Mouse (Mus musculus) liver, adult (tissue): ENCODE data around the gene Jun.

ENCODE experiments used
- GATA4 ChIP-seq: IDR thresholded peaks from 2 replicates; pipeline ENCODE4 v1.6.1; 2014; ENCODE audit warnings: mild to moderate bottlenecking, low read length; ENCODE audit not compliant: insufficient replicate concordance

The Jun gene

DNA sequence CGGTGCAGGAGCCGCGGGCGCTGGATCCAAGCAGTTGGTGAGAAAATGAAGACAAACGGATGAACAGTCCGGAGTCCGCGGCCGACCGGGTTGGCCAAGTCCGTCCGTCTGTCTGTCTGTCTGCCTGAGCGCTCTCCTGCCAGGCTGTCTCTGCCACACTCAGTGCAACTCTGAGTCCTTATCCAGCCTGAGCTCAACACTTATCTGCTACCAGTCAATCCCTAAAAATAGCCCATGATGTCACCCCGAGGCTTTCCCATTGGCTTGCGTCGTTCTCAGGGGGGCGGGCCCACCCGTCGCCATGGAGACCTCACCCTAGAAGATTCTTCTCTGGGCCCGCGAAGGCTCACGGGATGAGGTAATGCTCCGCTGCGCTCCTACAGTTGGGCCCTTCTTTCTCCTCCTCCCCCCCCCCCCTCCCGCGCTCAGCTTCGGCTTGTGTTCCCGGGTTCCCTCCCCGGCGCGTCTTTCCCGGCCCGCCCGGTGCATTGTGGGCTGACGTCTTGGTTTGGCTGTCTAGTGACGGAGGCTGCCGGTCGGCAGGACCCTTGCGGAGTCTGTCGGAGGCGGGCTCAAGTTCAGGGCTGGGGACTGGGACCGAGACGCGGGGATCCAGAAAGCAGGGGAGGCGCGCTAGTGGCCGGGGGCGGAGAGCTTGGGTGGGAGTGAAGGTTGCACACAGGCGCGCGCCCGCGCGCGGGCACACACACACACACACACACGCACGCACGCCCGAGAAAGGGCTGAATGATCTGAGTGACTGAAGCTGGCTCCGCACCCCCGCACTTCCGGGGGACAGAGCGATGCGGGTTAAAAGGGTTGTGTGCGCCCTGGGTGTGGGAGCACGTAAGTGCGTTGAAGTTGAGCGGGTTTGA is at the start of gene Jun:
Gene Jun (minus strand): TSS at position 198 of the 875 bp plus-strand sequence.
- TF ChIP-seq GATA4: peak; percentile 82; the same call in 1 of the 2 replicates

GRCm38 (mm10) chr4:95101684-95102083 is 49.7 kb upstream of the Jun start:
- no peak for TF ChIP-seq GATA4

DNA sequence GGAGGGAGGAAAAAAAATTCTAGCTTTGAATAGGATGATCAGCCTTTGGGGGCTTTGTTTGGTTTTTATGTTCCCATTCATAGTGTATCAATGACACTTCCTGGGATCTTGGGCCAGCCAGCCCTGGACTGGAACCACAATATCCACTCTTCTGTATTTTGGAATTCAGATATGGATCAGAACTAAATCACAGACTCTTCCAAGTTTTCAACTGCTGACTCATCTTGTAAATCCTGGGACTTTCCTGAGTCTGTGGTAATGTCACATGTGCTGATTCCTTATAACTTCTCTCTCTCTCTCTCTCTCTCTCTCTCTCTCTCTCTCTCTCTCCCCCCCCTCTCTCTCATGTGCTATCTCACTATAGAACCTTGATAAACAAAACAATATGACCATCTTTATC is 48.7 kb upstream of the Jun start:
- no peak for TF ChIP-seq GATA4

GRCm38 (mm10) chr4:95099373-95099772 is 47.4 kb upstream of the Jun start:
- no peak for TF ChIP-seq GATA4

DNA sequence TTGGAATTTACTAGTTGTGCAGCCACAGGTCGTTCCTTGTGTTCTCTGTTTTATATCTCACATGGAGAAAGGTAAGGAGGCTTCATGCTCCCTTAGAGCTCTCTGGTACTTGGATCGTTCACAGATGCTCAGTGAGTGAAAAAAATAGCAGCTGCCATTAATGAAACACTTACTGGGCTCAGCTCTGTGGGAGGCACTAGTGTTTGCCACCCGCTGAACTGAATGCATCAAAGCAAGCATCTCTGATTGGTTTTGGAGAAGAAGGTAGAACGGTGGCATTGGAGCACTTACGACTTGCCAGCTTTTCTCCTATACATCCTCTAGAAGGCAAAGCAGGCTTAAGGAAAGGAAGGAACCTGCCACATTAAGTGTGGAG is 46.7 kb upstream of the Jun start:
- TF ChIP-seq GATA4: no peak

DNA sequence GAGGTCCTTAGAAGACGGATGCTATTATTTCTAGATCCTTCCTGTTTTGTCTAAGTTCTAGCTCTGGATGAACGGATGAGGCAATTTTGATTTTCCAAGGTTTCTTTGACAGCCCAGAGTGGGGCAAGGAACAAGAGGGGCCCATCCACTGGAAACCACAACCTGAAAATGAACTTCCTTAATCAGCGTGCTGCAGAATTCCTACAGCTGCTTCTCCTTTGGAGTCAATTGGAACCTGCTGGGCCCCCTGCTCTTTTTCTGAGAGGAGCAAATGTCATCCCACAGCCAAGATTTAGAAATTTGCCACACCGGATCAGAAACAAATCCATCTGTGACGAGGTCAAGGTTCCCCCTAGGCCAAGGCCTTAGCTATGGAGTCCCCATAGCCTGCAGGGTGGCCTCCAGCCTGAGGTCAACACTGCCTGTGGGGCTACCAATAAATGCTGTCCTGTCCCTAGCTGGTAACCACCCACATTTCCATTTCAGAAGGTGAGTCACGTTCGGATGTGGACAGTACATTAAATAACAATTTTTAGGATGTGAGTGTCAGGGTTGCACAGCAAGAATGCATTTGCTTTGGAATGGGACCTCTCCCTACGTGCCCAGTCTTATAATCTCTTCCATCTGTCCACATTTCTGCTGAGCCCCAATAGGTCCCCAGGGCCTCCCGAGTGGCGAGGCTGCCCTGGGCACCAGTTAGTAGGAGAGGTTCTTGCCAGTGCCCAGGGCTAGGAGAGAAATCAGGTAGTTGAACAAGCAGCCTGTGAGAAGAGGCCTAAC is 46.1 kb upstream of the Jun start:
- no peak for TF ChIP-seq GATA4

DNA sequence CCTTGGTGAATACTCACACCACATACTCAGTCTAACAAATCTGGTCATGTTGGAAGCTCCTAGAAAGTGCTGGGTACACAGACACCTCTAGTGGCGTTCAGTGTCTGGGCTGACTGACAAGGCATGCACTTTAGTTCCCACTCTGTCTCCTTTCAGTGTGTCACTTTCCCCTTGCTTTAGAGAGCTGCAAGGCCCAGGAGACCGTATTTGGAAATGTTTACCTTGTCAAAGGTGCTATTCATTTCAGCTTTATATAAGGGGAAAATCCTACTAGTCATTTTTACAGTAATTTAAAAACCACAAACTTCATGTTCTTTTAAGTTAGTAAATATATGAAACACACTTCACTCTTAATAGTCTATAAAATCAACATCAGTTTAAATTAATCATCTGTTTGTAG is 44.7 kb upstream of the Jun start:
- no peak for TF ChIP-seq GATA4

DNA sequence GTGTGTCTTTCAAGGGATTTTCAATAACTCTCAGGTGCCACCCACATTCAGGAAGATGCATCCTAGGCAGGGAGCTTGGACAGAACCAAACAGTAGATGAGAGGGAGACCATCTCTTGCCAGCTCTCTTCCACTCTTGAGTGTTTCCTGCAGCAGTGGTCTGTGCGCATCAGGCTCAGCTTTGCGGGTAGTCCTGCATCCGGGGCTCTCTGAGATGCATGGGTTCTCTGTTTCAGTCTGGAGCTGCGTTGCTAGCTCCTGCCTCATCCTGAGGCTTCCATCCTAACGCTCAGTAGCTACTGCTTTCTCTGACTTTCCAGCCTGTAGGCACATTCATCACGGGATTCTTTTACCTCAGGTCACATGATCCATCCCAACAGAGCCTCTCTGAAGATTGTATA is 43.9 kb upstream of the Jun start:
- TF ChIP-seq GATA4: no peak

- TF ChIP-seq GATA4: no peak
These were observed 43.3 kb upstream of the Jun start for GRCm38 (mm10) chr4:95095355-95095754.

- TF ChIP-seq GATA4: no peak
These were observed 42.7 kb upstream of the Jun start for GRCm38 (mm10) chr4:95094700-95095113.

DNA sequence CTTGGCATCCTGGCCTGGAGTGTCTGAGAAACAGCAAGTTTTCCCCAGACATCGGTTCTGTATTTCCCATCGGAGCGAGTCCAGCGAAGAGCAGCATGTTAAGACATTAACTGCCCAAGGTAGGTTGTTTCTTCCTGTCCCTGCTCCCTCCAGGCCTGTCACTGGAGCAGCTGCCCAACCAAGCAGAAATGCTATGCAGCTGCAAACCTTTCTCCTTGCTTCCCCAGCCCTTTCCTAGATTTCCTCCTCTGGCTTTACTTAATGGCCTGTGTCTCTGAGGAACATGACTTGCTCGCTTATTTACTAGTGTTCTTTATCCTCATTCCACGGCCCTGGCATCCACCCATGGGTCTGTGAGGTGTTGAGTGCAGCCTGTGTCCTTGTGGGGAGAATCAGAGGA is 41.6 kb upstream of the Jun start:
- TF ChIP-seq GATA4: no peak

- TF ChIP-seq GATA4: no peak
These were observed 40.5 kb upstream of the Jun start for GRCm38 (mm10) chr4:95092516-95092915.

- no peak for TF ChIP-seq GATA4
These were observed 39.5 kb upstream of the Jun start for GRCm38 (mm10) chr4:95091536-95091935.

GRCm38 (mm10) chr4:95089968-95090367 is 37.9 kb upstream of the Jun start:
- TF ChIP-seq GATA4: no peak

DNA sequence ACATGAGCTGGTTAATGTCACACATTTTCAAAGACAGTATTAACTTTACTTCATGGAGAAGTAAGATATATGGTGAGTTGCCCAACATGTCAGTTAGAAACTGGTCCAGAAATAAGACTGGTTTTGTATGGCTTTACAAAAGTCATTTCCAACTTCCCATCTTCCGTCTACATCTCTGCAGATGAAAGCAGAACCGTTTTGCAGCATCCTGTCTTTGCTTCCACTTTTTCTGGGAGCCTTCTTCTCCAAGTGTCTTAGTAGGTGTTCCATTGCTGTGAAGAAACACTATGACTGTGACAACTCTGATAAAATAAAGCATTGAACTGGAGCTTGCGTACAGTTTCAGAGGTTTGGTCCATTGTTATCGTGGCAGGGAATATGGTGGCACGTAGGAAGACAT is 37.0 kb upstream of the Jun start:
- no peak for TF ChIP-seq GATA4

DNA sequence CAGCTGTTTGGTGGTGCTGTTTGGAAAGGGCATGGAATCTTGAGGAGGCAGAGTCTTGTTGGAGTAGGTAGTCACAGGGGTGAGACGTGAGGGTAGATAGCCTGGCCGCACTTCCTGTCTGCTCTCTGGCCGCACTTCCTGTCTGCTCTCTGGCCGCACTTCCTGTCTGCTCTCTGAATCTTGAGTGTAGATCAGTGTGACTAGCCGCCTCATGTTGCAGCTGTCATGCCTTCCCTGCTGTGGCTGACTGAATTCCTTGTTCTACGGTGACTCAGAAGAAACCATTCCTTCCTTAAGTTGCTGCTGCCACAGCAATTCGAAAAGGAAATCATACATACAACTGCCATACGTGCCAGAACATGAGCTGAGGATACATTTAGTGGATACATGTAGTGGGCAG is 31.9 kb upstream of the Jun start:
- TF ChIP-seq GATA4: no peak
